Mouse (Mus musculus): Measurements from ENCODE around the gene Spdye4a. TPM values are rescaled to one million over a fixed set of nuclear protein-coding genes. Genes with fewer than 3 reads are reported as not detected.

Spdye4a gene
- polyA plus RNA-seq (2015; fragmentation: Nextera tagmentation; extraction: Ambion mirVana) = not detected in 2 replicates

DNA sequence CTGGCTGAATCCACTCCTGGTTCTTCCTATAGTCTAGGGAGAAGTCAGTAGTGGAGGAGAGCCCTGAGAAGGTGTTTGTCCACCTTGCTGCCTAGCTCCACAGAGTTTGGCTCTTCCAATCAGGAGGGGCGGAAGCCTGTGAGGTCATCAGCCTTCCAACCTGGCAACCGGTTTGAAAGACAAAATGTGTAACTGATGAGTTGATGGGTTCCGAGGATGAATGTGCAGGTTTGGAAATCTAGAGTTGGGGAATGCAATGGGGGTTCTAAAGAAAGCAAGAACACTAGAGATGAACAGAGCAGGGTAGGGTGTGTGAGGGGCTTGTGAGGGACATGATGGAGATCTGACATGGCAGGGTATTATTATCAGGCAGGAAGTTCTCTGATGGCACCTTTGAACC lies at the start of gene Spdye4a:
Spdye4a (minus strand) TSS at position 101 of the 400 bp plus-strand sequence.
- ATAC-seq (ENCODE audit: insufficient number of reproducible peaks, low FRiP score, low TSS enrichment, low read depth) = no peak
- H3K9ac ChIP-seq = no peak within 1 kb of the TSS
- no peaks in the 10 kb centered on the region for H3K4me1 ChIP-seq
- 86% methylated on average over 3 of the region's 3 CpGs for WGBS
- H3K27me3 ChIP-seq = no peaks in the 10 kb centered on the region
- H3K4me3 ChIP-seq (replicated peaks) = no peak within 1 kb of the TSS
- H3K27ac ChIP-seq (replicated peaks) = no peak within 1 kb of the TSS
- no peaks in the 10 kb centered on the region for H3K36me3 ChIP-seq
- H3K4me2 ChIP-seq (replicated peaks) = no peak within 1 kb of the TSS
- H3K9me3 ChIP-seq (replicated peaks) = peaks cover 7% of the 10 kb centered on the region; the same call in 1 of the 2 replicates

DNA sequence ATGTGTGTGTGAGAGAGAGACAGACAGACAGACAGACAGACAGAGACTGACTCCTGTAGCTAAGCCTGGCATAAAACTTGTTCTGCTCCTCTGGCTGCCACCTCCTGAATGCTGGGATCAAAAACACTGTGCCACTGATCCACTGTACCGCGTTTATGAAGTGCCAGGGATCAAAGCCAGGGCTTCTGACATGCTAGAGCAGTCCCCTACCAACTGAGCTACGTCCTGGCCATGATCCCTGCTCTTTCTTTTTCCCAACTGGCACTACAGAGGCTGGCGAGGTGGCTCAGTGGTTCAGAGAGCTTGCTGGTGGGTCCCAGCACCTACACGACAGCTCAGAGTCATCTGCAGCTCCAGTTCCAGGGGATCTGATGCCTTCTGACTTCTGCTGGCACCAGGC lies 49.1 kb upstream of the Spdye4a start:
- Histone ChIP-seq H3K4me3 (replicated peaks) (no peak overlapping the region), H3K27ac (replicated peaks) (no peak overlapping the region), H3K36me3 (no peaks in the 10 kb centered on the region), H3K9ac (no peak overlapping the region), H3K4me2 (replicated peaks) (no peak overlapping the region), H3K27me3 (peaks cover 13% of the 10 kb centered on the region), H3K4me1 (peaks cover 6% of the 10 kb centered on the region), H3K9me3 (replicated peaks) (no peaks in the 10 kb centered on the region)
- no peak for ATAC-seq (ENCODE audit: insufficient number of reproducible peaks, low FRiP score, low TSS enrichment, low read depth)
- 48% methylated on average over 5 of the region's 5 CpGs for WGBS

DNA sequence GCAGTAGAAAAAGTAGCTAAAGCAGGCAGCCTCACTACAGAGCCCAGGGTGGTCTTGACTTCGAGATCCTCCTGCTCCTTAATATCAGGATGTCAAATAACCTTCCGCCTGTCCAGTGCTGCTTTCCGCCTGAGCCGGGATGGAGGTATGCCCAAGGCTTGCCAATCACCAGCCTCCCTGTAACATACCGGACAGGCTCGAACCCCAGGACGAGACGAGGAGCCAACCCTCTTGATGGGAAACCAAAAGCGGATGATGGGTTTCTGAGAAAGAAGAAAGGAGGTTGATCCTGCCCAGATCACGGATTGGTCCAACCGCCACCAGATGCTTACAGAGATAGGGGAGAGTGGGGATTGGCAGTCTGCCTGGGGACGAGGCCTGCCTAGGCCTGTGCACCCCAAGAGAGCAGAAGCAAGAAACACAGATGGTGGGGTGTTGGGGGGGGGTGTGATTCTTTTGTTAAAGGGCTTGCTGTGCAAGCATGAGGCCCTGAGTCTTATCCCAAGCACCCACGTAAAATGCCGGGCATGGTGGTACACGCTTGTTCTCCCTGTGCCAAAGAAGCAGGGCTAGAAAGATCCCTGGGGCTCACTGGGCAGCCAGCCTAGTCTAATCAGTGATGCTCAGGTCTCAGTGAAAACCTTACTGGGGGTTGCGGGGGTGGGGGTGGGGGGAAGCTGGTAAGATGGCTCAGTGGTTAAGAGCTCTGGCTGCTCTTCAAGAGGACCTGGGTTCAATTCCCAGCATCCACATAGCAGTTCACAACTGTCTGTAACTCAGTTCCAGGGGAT lies 46.0 kb upstream of the Spdye4a start:
- no peak overlapping the region for H3K4me2 ChIP-seq (replicated peaks)
- 69% methylated on average over 16 of the region's 16 CpGs for WGBS
- ATAC-seq (ENCODE audit: insufficient number of reproducible peaks, low FRiP score, low TSS enrichment, low read depth) = peak; percentile 5; the same call in 1 of the 2 replicates

DNA sequence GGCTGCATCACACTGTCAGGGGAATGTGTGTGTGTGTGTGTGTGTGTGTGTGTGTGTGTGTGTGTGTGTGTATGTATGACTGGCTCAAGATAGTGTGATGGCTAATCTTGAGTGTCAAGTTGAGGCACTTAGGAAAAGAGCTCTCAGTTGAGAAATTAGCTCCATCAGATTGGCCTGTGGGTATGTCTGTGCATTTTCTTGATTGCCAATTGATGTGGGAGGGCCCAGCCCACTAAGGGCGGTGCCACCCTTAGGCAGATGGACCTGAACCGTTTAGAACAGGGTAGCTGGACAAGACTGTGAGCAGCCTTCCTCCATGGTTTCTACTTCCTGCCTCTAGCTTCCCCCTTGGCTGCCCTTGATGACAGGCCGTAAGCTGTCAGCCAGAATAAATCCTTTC lies 45.4 kb upstream of the Spdye4a start:
- H3K4me3 ChIP-seq (replicated peaks) = no peak overlapping the region
- no peaks in the 10 kb centered on the region for H3K9me3 ChIP-seq (replicated peaks)
- no peak for ATAC-seq (ENCODE audit: insufficient number of reproducible peaks, low FRiP score, low TSS enrichment, low read depth)
- H3K27me3 ChIP-seq = no peaks in the 10 kb centered on the region
- H3K4me2 ChIP-seq (replicated peaks) = no peak overlapping the region
- no peaks in the 10 kb centered on the region for H3K36me3 ChIP-seq
- H3K27ac ChIP-seq (replicated peaks) = peak overlapping the region; percentile 65
- WGBS = 66% methylated on average over 3 of the region's 3 CpGs
- H3K4me1 ChIP-seq = peaks cover 23% of the 10 kb centered on the region
- H3K9ac ChIP-seq = no peak overlapping the region

More for the DNA sequence above, 46.0 kb upstream of the Spdye4a start:
- H3K27me3 ChIP-seq = peaks cover 2% of the 10 kb centered on the region; the same call in 1 of the 2 replicates
- no peak overlapping the region for H3K9ac ChIP-seq
- H3K4me1 ChIP-seq = peaks cover 23% of the 10 kb centered on the region
- H3K27ac ChIP-seq (replicated peaks) = peak overlapping the region; percentile 65
- no peaks in the 10 kb centered on the region for H3K9me3 ChIP-seq (replicated peaks)
- H3K4me3 ChIP-seq (replicated peaks) = no peak overlapping the region
- H3K36me3 ChIP-seq = no peaks in the 10 kb centered on the region

DNA sequence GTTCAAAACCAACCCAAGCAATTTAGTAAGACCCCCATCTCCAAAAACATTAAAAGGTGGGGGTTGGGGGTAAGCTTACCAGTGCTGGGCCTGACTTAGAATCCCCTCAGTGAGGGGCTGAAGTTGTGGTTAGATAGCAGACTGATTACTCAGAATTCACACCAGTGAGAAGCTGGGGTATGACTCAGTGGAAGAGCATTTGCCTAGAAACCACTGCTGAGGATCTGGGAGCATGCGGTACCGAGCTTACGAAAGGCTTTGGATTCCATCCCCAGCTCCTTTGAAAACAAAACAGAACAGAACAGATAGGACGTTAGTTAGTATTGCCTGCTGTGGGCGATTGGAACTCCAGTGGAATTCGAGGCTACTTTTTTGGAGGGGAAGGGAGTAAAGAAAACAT lies 45.0 kb upstream of the Spdye4a start:
- Histone ChIP-seq H3K9ac (no peak overlapping the region), H3K9me3 (replicated peaks) (no peaks in the 10 kb centered on the region), H3K4me3 (replicated peaks) (no peak overlapping the region), H3K27me3 (no peaks in the 10 kb centered on the region), H3K4me1 (peaks cover 23% of the 10 kb centered on the region), H3K36me3 (no peaks in the 10 kb centered on the region), H3K27ac (replicated peaks) (peak overlapping the region; percentile 65; the same call in 1 of the 2 replicates), H3K4me2 (replicated peaks) (no peak overlapping the region)
- 76% methylated on average over 6 of the region's 6 CpGs for WGBS
- no peak for ATAC-seq (ENCODE audit: insufficient number of reproducible peaks, low FRiP score, low TSS enrichment, low read depth)

- Histone ChIP-seq H3K4me3 (replicated peaks) (peak overlapping the region; percentile 78), H3K9ac (peak overlapping the region; percentile 88), H3K27ac (replicated peaks) (peak overlapping the region; percentile 63; the same call in 1 of the 2 replicates), H3K9me3 (replicated peaks) (no peaks in the 10 kb centered on the region), H3K4me2 (replicated peaks) (peak overlapping the region; percentile 88), H3K27me3 (no peaks in the 10 kb centered on the region), H3K4me1 (peaks cover 23% of the 10 kb centered on the region), H3K36me3 (no peaks in the 10 kb centered on the region)
- 0 out of 2 replicates have a peak, but pooled peaks have one; percentile 10 for ATAC-seq (ENCODE audit: insufficient number of reproducible peaks, low FRiP score, low TSS enrichment, low read depth)
- WGBS = 4% methylated on average over 12 of the region's 12 CpGs
Measured at GRCm38 (mm10) chr5:143270151-143270519, 43.4 kb upstream of the Spdye4a start.

- peak within 1 kb of the TSS; percentile 88 for H3K4me2 ChIP-seq (replicated peaks)
- no peaks in the 10 kb centered on the region for H3K27me3 ChIP-seq
- H3K9ac ChIP-seq = peak within 1 kb of the TSS; percentile 88
- H3K27ac ChIP-seq (replicated peaks) = peak within 1 kb of the TSS; percentile 63
- no peaks in the 10 kb centered on the region for H3K9me3 ChIP-seq (replicated peaks)
- ATAC-seq (ENCODE audit: insufficient number of reproducible peaks, low FRiP score, low TSS enrichment, low read depth) = peak; percentile 80
- H3K4me1 ChIP-seq = peaks cover 23% of the 10 kb centered on the region
- peaks cover 2% of the 10 kb centered on the region; the same call in 1 of the 2 replicates for H3K36me3 ChIP-seq
- peak within 1 kb of the TSS; percentile 78 for H3K4me3 ChIP-seq (replicated peaks)
- under 1% methylated on average over 76 of the region's 79 CpGs for WGBS
Measured at GRCm38 (mm10) chr5:143269363-143270150, 42.9 kb upstream of the Spdye4a start, which contains the start of gene Zfp316. Zfp316 (minus strand) TSS chr5:143270022.

GRCm38 (mm10) chr5:143268985-143269362 lies 42.3 kb upstream of the Spdye4a start:
- no peak for ATAC-seq (ENCODE audit: insufficient number of reproducible peaks, low FRiP score, low TSS enrichment, low read depth)
- H3K27ac ChIP-seq (replicated peaks) = peak overlapping the region; percentile 63; the same call in 1 of the 2 replicates

DNA sequence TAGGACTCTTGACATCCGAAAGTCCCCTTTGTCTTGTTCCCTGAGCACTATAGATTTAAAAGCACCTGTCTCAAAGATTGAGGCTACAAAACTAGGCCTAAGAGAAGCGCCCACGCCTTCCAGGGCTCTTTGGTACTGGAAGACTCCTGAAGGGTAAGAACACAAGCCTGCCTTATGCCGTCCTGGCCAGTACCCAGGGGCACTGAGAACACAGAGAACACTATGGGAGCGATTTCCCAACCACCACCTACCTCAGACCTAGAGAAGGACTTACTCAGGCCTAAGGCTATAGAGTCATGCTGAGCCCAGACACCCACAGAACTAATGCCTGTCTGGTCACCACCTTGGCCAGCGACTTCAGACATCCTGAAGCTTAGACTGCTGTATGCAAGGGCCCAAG lies 40.1 kb upstream of the Spdye4a start:
- Histone ChIP-seq H3K4me2 (replicated peaks) (no peak overlapping the region), H3K9me3 (replicated peaks) (no peaks in the 10 kb centered on the region), H3K27ac (replicated peaks) (no peak overlapping the region), H3K27me3 (no peaks in the 10 kb centered on the region), H3K36me3 (peaks cover 28% of the 10 kb centered on the region), H3K9ac (no peak overlapping the region), H3K4me1 (peaks cover 23% of the 10 kb centered on the region), H3K4me3 (replicated peaks) (no peak overlapping the region)
- no peak for ATAC-seq (ENCODE audit: insufficient number of reproducible peaks, low FRiP score, low TSS enrichment, low read depth)
- 80% methylated on average over 6 of the region's 6 CpGs for WGBS

More at GRCm38 (mm10) chr5:143268985-143269362, 42.3 kb upstream of the Spdye4a start:
- Histone ChIP-seq H3K9ac (peak overlapping the region; percentile 88; the same call in 1 of the 2 replicates), H3K4me3 (replicated peaks) (peak overlapping the region; percentile 78), H3K36me3 (peaks cover 6% of the 10 kb centered on the region), H3K9me3 (replicated peaks) (no peaks in the 10 kb centered on the region), H3K4me1 (peaks cover 23% of the 10 kb centered on the region), H3K27me3 (no peaks in the 10 kb centered on the region), H3K4me2 (replicated peaks) (peak overlapping the region; percentile 88)
- 27% methylated on average over 8 of the region's 8 CpGs for WGBS

GRCm38 (mm10) chr5:143265409-143265808 lies 38.7 kb upstream of the Spdye4a start:
- Histone ChIP-seq H3K27me3 (no peaks in the 10 kb centered on the region), H3K9ac (no peak overlapping the region), H3K4me3 (replicated peaks) (no peak overlapping the region), H3K4me1 (peaks cover 13% of the 10 kb centered on the region), H3K36me3 (peaks cover 39% of the 10 kb centered on the region), H3K4me2 (replicated peaks) (no peak overlapping the region), H3K27ac (replicated peaks) (no peak overlapping the region), H3K9me3 (replicated peaks) (no peaks in the 10 kb centered on the region)
- no peak for ATAC-seq (ENCODE audit: insufficient number of reproducible peaks, low FRiP score, low TSS enrichment, low read depth)
- WGBS = 42% methylated on average over 1 of the region's 1 CpGs

- no peak overlapping the region for H3K4me3 ChIP-seq (replicated peaks)
- 85% methylated on average over 10 of the region's 10 CpGs for WGBS
- no peaks in the 10 kb centered on the region for H3K9me3 ChIP-seq (replicated peaks)
- H3K27me3 ChIP-seq = no peaks in the 10 kb centered on the region
- no peak overlapping the region for H3K4me2 ChIP-seq (replicated peaks)
- no peak for ATAC-seq (ENCODE audit: insufficient number of reproducible peaks, low FRiP score, low TSS enrichment, low read depth)
- peaks cover 10% of the 10 kb centered on the region for H3K4me1 ChIP-seq
- peaks cover 45% of the 10 kb centered on the region for H3K36me3 ChIP-seq
- H3K27ac ChIP-seq (replicated peaks) = no peak overlapping the region
- no peak overlapping the region for H3K9ac ChIP-seq
Measured at GRCm38 (mm10) chr5:143264689-143265088, 38.0 kb upstream of the Spdye4a start.
